Mouse (Mus musculus) kidney, embryonic 14.5 days (tissue): ENCODE data around the gene Fam161a. TPM values are rescaled to one million over a fixed set of nuclear protein-coding genes. Genes with fewer than 3 reads are reported as not detected.

ENCODE experiments used
- ATAC-seq: fragments of 200-750 bp; cut with Nextera tagmentation; 2 replicates; pipeline ENCODE4 v1.8.0; 2017; ENCODE audit warnings: moderate number of reproducible peaks, mild to moderate bottlenecking, moderate TSS enrichment, moderate library complexity; ENCODE audit not compliant: low FRiP score, low TSS enrichment
- H3K27ac ChIP-seq: fragments of 300-500 bp; sonication (generic); 2 replicates; pipeline ENCODE4 v1.5.1; 2014; ENCODE audit warnings: low read depth, mild to moderate bottlenecking, low read length, moderate library complexity, mixed read lengths
- H3K27me3 ChIP-seq: fragments of 300-500 bp; sonication (generic); 2 replicates; pipeline ENCODE4 v1.6.1; 2014; ENCODE audit warnings: mild to moderate bottlenecking, low read length; ENCODE audit not compliant: control insufficient read depth, insufficient read depth
- H3K36me3 ChIP-seq: fragments of 300-500 bp; sonication (generic); 2 replicates; pipeline ENCODE4 v1.6.1; 2014; ENCODE audit warnings: low read length, mixed read lengths; ENCODE audit not compliant: control insufficient read depth, insufficient read depth
- H3K4me1 ChIP-seq: fragments of 300-500 bp; sonication (generic); 2 replicates; pipeline ENCODE4 v1.6.1; 2014; ENCODE audit warnings: low read length, mixed read lengths; ENCODE audit not compliant: control insufficient read depth, insufficient read depth
- H3K4me2 ChIP-seq: fragments of 300-500 bp; sonication (generic); replicated peaks from 2 replicates; pipeline ENCODE4 v1.6.1; 2014; ENCODE audit warnings: low read depth, mild to moderate bottlenecking, low read length
- H3K4me3 ChIP-seq: fragments of 300-500 bp; sonication (generic); 2 replicates; pipeline ENCODE4 v1.5.1; 2014; ENCODE audit warnings: mild to moderate bottlenecking, low read length
- H3K9ac ChIP-seq: fragments of 300-500 bp; sonication (generic); 2 replicates; pipeline ENCODE4 v1.6.1; 2014; ENCODE audit warnings: low read depth, mild to moderate bottlenecking, low read length, moderate library complexity
- H3K9me3 ChIP-seq: fragments of 300-500 bp; sonication (generic); 2 replicates; pipeline ENCODE4 v1.6.1; 2016; ENCODE audit warnings: low read length; ENCODE audit not compliant: control insufficient read depth
- WGBS: fragments of 180-500 bp; shearing (Covaris S2); extraction: QIAGEN DNeasy Blood & Tissue Kit; methylation state at CpG from one replicate; pipeline ENCODE4 v1.1.7; 2014; 5-methylcytosine and 5-hydroxymethylcytosine counted together
- polyA plus RNA-seq: library from polyadenylated mRNA; unstranded; fragments of >200 nt; fragmentation: Nextera tagmentation; extraction: Ambion mirVana; gene quantifications from 2 replicates; pipeline ENCODE4 v1.2.1, GENCODE M21; 2014

The Fam161a gene
- polyA plus RNA-seq, 1 experiment from 2014 or later: 2.3 TPM

DNA sequence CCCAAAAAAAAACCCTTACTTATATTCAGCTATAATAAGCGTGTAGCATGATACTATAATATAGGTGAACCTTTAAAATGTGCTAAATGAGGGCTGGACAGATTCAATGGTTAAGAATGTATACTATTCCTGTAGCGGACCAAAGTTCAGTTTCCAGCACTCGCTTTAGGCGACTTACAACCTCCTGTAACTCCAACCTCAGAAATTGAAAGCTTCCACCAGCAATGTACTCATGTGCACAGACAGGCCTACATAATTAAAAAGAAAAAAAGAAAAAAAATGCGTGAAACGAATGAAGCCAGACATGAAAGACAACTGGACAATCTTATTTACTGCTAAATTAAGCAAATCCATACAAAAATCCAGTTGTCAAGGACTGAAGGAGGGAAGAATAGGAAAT lies 24.5 kb upstream of the Fam161a start:
- Histone ChIP-seq H3K4me3 (peak overlapping the region; percentile 63; the same call in 1 of the 2 replicates), H3K4me2 (peak overlapping the region; percentile 71), H3K27ac (no peak overlapping the region), H3K4me1 (peaks cover 7% of the 10 kb centered on the region), H3K36me3 (0 out of 2 replicates have a peak, but pooled peaks cover 6% of the 10 kb centered on the region), H3K27me3 (no peaks in the 10 kb centered on the region), H3K9ac (no peak overlapping the region), H3K9me3 (no peaks in the 10 kb centered on the region)
- WGBS: 78% methylated on average over 6 of the region's 6 CpGs
- ATAC-seq: no peak

DNA sequence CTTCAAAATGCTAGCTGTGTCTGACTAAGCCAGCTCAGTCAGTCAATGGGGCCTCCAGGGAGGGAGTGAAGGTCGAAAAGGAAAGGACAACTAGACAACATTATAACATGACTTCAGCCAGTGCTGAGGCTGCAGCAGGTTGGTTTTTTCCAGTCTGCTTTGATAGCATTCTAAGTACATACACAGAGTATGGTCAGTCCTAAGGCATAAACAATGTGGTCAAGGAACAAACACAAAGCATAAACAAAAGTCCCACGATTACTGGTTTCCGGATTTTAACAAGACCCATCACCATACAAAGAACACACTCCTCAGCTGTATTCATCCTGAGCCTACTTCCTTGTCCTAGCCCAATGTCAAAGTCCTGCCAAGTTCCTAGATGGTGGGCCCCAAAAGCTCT lies 21.8 kb upstream of the Fam161a start:
- 84% methylated on average over 3 of the region's 3 CpGs for WGBS
- H3K9ac ChIP-seq: no peak overlapping the region
- H3K27me3 ChIP-seq: no peaks in the 10 kb centered on the region
- ATAC-seq: no peak
- peaks cover 7% of the 10 kb centered on the region for H3K4me1 ChIP-seq
- H3K4me3 ChIP-seq: no peak overlapping the region
- no peak overlapping the region for H3K4me2 ChIP-seq
- no peak overlapping the region for H3K27ac ChIP-seq
- H3K36me3 ChIP-seq: no peaks in the 10 kb centered on the region
- H3K9me3 ChIP-seq: no peaks in the 10 kb centered on the region

DNA sequence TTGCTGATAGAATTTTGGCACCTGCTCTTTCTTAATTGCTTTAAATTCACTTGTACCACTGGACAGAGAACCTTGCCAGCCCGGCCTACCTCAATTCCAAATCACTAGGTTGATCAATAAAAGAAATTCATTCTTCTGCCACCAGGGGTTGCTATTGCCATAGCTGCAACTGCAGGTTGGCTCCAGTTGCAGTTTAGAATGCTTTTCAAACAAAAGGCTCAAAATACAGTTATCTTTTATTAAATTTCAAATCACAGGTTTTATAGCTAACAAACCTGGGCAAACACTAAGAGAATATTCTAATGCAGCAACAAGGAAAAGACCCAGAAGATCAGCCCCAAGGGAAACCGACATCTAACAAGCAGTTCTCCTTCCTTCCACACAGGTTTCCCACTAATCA lies 20.0 kb upstream of the Fam161a start:
- ATAC-seq: no peak
- Histone ChIP-seq H3K4me3 (no peak overlapping the region), H3K4me1 (peaks cover 7% of the 10 kb centered on the region), H3K9me3 (no peaks in the 10 kb centered on the region), H3K27me3 (no peaks in the 10 kb centered on the region), H3K4me2 (no peak overlapping the region), H3K9ac (no peak overlapping the region), H3K27ac (no peak overlapping the region), H3K36me3 (0 out of 2 replicates have a peak, but pooled peaks cover 2% of the 10 kb centered on the region)
- WGBS: 54% methylated on average over 2 of the region's 2 CpGs

DNA sequence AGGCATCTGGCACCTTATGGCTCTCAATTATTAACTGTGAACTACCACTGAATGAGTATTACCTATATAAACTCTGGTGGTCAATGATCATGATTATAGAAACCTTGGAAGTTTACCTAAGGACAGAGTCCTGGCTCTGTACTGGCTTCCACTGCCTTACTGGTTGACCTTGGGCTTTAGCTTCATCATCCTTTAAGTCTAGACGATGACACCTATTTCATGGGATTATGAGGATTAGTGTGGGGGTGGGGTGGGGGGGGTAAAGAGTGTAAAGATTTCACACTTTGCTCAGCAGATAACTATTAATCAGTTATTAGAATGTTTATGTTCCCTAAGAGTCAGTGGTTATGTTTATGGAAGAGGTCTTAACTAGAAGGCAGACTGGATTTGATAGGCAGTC lies 17.5 kb upstream of the Fam161a start:
- peaks cover 9% of the 10 kb centered on the region for H3K4me1 ChIP-seq
- H3K9ac ChIP-seq: peak overlapping the region; percentile 91
- 57% methylated on average over 1 of the region's 1 CpGs for WGBS
- peak; percentile 2; the same call in 1 of the 2 replicates for ATAC-seq
- H3K27ac ChIP-seq: peak overlapping the region; percentile 79
- H3K27me3 ChIP-seq: no peaks in the 10 kb centered on the region
- H3K4me3 ChIP-seq: peak overlapping the region; percentile 70
- H3K36me3 ChIP-seq: peaks cover 20% of the 10 kb centered on the region
- no peaks in the 10 kb centered on the region for H3K9me3 ChIP-seq
- peak overlapping the region; percentile 48 for H3K4me2 ChIP-seq

DNA sequence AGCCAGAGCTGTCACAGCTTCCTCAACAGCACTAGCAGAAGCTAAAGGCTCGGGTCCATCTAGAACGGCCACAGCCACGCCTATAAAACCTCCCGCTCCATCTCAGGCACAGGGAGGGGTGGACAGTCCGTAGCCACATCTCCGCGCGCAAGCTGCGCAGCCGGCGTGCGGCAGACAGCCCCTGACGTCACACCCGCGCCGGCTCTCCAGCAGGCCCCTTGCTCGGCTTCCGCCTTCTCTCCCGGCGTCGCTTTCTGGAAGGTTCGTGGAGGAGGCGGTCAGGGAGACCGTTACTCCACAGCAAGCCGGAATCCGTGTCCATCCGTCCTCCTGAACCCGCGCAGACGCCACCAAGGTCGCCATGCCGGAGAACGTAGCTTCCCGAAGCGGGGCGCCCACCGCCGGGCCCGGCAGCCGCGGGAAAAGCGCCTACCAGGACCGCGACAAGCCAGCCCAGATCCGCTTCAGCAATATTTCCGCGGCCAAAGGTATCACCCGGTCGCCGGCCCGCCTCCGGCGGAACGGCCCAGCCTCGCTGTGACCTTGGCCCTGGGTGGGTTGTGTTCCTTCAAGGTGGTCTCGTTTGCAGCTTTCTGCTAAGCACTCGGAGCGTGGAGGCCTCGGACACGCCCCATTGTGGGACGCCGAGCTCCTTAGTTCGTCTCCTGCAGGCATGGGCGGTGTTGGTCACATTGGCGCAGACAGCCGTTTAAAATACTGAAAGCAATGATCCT lies 16.8 kb upstream of the Fam161a start, which contains the start of gene Cct4:
TSS of gene Cct4 (plus strand) at position 127 of the 734 bp plus-strand sequence.
- H3K36me3 ChIP-seq: peaks cover 27% of the 10 kb centered on the region
- H3K4me2 ChIP-seq: peak within 1 kb of the TSS; percentile 94
- H3K27ac ChIP-seq: peak within 1 kb of the TSS; percentile 79
- peak within 1 kb of the TSS; percentile 91 for H3K9ac ChIP-seq
- ATAC-seq: peak; percentile 99
- H3K9me3 ChIP-seq: no peaks in the 10 kb centered on the region
- peak within 1 kb of the TSS; percentile 70 for H3K4me3 ChIP-seq
- peaks cover 9% of the 10 kb centered on the region for H3K4me1 ChIP-seq
- H3K27me3 ChIP-seq: no peaks in the 10 kb centered on the region
- WGBS: under 1% methylated on average over 66 of the region's 66 CpGs

DNA sequence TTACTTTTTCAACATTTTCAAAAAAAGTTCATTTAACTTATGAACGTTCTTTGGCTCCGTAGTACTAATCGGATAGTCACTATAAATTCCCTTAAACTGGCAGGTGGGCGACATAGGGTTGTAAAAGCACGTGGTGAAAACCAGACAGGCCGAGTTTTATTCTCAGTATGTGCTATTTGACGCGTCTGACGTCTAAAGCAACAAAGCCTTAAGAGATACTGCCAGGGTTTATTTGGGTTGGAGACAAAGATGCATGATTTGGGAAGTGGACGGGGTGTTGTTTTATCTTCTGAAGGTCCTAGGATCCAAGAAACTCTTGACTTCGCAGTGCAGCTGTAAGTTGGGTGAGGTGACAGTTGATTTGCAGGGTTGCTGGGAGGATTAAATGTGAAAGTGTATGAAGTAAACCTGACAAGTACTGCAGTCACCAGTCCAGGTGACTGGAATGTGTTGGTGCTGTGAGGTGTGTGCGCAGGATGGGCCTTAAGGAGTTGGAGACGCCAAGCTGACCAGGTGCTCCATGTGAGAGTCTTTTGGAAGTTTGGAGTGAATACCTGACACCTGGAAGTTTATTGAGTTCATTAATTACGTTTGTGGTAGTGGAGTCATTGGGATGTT lies 16.0 kb upstream of the Fam161a start:
- Histone ChIP-seq H3K27me3 (no peaks in the 10 kb centered on the region), H3K36me3 (peaks cover 33% of the 10 kb centered on the region), H3K9ac (peak overlapping the region; percentile 91), H3K4me1 (peaks cover 9% of the 10 kb centered on the region), H3K4me3 (peak overlapping the region; percentile 70), H3K27ac (no peak overlapping the region; the same call in 1 of the 2 replicates), H3K4me2 (peak overlapping the region; percentile 94), H3K9me3 (no peaks in the 10 kb centered on the region)
- 10% methylated on average over 14 of the region's 14 CpGs for WGBS
- no peak for ATAC-seq

DNA sequence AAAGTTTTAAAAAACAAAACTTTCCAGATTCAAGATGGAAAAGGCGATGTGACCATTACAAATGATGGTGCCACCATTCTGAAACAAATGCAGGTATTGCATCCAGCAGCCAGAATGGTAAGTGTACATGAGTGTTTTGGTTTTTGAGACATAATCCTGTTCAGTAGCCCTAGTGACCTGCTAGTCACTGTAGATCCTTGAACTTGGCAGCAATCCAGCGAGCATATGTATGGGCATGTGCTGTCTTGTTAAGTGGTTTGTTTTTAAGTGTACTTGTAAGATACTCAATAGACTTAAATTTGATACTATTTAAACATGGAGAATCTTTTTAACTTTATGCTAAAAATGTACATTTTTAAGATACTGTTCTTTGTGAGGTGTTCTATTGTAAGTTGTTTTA lies 13.1 kb upstream of the Fam161a start:
- H3K27me3 ChIP-seq: no peaks in the 10 kb centered on the region
- no peak overlapping the region for H3K4me2 ChIP-seq
- peaks cover 57% of the 10 kb centered on the region for H3K36me3 ChIP-seq
- no peak overlapping the region for H3K9ac ChIP-seq
- H3K4me3 ChIP-seq: no peak overlapping the region
- 90% methylated on average over 2 of the region's 2 CpGs for WGBS
- H3K27ac ChIP-seq: no peak overlapping the region
- no peaks in the 10 kb centered on the region for H3K9me3 ChIP-seq
- no peak for ATAC-seq
- H3K4me1 ChIP-seq: peaks cover 9% of the 10 kb centered on the region

DNA sequence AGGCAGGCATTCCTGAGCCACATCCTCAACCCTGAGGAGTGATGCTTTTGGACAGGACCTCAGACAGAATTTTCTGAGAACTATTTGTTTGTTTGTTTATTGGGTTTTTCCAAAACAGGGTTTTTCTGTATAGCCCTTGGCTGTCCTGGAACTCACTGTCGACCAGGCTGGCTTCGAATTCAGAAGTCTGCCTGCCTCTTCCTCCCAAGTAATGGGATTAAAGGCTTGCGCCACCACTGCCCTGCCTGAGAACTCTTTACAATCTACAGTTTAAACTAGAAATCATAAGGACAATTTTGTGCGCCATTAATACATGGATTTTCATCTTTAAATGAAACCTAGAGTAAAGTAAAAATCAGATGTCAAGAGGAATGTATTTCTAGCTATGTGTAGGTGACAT lies 11.9 kb upstream of the Fam161a start:
- no peak for ATAC-seq
- Histone ChIP-seq H3K4me3 (no peak overlapping the region), H3K27ac (no peak overlapping the region), H3K4me1 (peaks cover 9% of the 10 kb centered on the region), H3K9ac (no peak overlapping the region), H3K27me3 (no peaks in the 10 kb centered on the region), H3K4me2 (no peak overlapping the region), H3K9me3 (no peaks in the 10 kb centered on the region), H3K36me3 (peaks cover 69% of the 10 kb centered on the region)
- 95% methylated on average over 4 of the region's 4 CpGs for WGBS

DNA sequence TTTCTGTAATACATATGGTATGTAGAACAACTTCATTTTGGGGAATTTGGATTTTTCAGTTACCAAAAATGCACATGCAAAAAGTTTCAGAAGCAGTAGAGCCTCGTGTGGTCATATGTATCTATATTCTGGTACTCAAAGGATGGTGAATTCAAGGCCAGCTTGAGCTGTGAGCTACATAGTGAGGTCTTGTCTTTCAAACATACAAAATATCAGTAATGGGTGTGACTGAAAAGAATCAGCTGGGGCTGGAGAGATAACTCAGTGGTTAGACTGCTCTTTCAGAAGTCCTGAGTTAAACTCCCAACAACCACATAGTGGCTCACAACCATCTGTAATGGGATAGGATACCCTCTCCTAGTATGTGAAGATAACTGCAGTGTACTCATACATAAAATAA lies 9.0 kb upstream of the Fam161a start:
- Histone ChIP-seq H3K36me3 (peaks cover 87% of the 10 kb centered on the region), H3K9ac (no peak overlapping the region), H3K27ac (no peak overlapping the region), H3K4me3 (no peak overlapping the region), H3K27me3 (no peaks in the 10 kb centered on the region), H3K9me3 (no peaks in the 10 kb centered on the region), H3K4me2 (no peak overlapping the region), H3K4me1 (no peaks in the 10 kb centered on the region)
- 82% methylated on average over 1 of the region's 1 CpGs for WGBS
- no peak for ATAC-seq
